Mouse (Mus musculus) mature B cell (primary cell): ENCODE measurements around the gene Golga2.

Experiments
- in situ Hi-C: fragments of 300-500 bp; cut with MboI; formaldehyde crosslinking; loops from 2 replicates; pipeline ENCODE4 v1.14.3; 2019

Gene Golga2

DNA sequence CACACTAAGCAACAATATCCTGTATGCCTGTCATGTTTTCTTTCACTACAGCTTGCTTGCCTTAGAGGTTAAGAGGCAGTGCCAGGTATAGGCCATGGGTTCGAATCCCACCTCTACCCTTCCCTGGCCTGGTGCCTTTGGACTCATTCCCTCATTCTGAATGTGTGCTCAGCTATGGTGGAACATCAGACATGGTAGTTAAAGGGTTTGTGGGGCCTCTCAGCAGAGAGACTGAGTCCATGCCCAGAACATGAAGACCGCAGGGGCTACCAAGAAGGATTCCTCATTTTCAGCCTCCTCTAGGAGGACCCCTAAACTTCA lies 56.1 kb downstream of the Golga2 start:
- in situ Hi-C loops: no loop called here

DNA sequence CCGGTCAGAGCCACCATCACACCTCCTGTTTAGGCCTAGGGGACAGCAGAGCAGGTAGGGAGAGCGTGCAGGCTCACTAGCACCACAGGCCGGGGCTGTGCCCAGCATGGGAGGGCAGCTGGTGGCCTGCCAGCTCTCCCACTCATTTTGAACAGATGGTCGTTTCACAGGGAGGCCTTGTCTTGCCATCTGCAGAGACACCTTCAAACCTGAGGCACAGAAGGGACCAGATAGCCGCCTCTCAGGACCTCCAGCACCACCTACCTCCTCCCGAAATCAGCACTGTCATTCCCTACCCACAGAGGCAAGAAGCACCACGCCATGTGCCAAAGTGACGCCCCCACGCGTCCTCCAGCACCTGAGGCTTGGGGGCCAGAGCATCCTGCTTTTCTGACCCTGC lies 56.9 kb downstream of the Golga2 start:
- in situ Hi-C loops: no loop called here

DNA sequence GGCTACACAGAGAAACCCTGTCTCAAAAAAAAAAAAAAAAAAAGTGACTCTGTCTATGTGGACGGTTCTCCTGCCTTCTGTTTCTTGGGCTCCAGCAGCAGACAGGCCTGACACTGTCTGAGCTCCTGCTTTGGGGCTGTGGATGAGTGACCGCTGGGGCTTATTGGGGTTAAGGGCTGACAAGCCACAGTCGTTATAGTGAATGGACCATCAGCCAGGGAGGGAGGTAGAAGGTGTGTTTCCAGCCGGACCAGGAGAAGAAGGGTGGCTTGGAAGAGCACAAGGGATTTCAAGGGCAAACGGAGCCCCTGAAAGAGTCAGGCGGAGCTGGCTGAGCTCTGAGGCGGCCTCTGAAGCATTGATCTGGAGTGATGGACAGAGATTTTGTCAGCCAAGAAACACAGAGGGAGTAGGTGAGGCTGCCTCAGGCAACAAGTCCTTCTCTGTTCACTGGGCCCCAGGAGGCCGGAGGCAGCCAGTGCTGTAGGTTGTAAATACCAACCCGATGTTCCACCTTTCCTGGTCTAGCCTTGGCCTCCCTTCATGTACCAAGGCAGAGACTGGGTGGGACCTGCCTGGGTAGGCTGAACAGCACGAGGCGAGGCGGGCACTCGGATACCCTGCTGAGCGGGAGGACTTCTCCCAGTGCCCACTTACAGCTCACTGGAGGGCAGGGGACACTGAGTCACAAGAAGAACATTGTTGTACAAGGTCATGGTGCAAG lies 57.6 kb downstream of the Golga2 start:
- in situ Hi-C loops: no loop called here

DNA sequence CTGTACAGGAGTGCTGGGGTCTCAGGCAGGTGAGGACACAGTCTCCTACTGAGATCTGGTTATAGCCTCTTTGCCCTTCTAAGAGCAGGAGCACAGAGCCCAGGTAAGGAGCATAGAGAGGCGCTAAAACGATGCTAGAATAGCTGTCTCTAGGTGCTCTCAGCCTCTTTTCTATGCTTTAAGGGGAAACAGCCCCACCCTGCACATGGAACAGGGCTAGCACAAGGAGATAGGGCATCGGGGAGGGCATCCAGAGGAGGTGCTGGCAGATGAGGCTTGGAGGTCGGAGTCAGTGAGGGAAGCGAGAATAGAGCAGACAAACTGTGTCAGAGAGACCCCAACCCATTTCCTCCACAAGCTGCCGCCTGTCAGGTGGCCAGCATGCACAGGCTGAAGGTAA lies 59.8 kb downstream of the Golga2 start:
- in situ Hi-C loops: no loop called here

DNA sequence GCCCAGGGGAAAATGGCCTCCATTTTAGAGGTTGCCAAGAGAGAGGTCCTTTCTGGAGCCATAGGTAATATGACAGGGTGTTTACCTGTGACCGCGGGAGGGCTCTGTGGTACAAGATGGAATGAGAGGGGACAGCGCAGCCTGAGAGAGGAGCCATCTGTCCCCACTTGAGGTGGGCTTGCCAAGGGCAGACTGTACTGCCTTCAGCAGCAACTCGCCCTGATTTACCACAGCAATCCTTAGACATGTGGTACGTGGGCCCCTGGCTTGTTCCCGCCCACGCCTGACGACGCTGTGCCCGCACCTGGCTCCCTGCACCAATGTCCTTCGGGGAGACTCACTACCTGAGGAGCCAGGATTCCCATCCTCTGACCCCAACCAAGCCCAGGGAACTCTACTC lies 61.1 kb downstream of the Golga2 start:
- in situ Hi-C loops: no loop called here

DNA sequence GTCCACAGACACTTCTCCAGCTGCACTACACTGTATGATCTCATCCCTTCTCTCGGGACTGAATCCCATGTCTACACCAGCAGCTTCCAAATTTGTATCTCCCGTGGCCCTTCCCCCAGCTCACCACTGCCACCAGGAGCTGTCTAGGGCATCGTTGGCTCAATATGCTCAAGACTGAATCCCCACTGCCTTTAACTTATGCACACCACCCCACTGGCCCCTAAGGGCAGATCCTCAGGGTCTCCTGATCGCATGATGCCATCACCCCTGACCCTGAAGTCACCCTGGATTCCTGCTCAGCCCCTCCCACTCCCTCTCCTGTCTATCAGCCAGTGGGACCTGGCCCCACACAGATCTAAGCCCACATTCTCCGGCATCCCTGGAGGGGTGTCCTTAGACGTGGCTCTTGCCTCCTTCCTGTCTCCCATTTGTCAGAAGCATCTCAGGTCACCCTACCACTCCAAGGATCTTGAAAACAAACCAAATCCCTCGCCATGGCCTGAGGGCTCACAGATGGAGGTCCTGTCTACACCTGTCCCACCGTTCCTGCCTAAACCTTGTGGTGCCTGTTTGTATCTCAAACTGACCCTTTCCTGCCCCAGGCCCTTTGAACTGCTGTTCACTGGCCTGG lies 62.6 kb downstream of the Golga2 start:
- in situ Hi-C loops: no loop called here

DNA sequence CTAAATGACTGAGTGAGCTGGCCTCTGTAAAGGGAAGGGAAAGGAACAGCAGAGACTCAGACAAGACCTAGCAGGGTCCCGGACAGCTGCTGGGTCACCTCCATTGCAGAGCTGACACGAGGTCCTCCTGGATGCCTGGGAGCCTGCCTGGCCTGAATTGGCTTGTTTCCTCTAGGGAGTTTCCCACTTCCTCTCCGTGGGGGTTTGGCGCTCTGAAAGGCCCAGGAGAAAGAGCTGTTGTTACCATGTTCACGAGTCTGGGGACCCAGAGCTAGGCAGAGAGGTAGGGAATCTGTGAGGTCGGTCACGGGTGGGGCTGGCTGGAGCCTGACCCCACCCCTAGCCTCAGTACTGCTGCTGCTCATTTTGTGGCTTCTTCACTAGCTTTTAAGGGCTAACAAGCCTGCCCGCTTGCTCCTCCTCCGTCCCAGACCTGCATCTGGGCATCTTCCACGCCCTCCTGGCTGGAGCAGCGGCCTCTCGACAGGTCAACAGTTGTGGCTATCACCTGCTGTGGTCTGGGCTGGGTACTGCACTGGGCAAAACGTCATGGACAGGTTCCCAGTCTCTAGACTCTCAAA lies 63.4 kb downstream of the Golga2 start:
- in situ Hi-C loops: no loop called here

DNA sequence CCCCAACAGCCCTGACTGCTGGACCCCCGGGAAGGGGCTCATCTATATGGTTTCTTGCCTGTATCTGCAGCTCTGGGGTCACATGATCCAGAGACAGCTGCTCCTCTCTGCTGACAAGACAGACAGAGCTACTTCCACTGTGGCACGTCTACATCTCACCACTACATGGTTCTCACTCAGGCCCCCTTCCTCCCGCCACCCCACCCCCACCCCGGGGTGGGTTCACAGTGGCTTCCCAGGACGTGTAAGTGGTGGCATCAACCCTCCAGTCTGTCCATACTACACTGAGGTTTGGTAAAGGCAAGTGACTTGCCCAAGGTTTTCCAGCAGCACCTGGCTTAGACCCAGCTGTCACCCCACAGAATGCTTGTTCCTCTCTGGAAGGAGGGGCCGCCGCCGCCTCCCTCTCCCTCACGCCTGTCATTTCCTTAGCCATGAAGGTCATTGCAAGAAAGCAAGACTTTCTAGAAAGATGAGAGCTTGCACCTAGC lies 64.3 kb downstream of the Golga2 start:
- in situ Hi-C loops: no loop called here

DNA sequence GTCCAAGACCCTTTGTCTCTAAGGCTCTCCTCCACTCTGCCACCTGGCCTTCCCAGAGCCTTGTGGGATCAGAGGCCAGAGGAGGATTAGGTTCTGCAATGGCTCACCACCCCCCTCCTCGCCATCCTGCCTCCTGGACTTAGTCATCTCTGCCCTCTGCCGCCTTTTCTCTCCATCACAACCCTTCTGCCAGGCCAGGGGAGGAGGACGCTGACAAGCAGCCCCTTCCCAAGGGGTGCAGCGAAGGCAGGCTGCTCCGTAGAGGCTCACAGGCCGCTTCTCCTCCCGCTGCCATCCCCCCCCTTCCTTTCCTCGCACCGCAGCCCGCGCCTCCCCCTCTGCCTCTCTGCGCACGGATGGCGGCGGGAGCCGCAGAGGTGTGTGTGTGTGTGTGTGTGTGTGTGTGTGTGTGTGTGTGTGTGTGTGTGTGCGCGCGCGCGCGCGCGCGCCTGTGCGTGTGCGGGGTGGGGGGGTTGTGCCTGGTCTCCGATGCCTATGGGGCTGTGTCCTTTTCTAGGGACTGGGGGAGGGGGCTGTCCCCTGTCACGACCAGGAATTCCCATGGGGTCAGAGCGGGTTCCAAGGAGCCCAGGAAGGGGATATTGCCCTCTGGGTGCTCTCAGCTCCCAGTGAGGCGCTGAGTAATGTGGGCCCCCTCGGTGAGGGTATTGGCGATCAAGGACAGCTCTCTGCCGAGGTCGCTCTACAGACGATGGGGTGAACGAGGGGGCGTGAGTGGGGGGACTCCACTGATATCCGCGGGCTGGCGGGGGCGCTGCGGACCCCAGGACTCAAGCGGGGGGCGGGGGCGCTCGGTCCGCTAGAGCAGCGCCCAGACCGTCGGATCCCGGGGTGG lies 65.2 kb downstream of the Golga2 start, which contains the start of gene Ciz1:
Gene Ciz1, plus strand, starts transcription at position 177 of the 856 bp plus-strand sequence.
- in situ Hi-C loops: no loop called here

DNA sequence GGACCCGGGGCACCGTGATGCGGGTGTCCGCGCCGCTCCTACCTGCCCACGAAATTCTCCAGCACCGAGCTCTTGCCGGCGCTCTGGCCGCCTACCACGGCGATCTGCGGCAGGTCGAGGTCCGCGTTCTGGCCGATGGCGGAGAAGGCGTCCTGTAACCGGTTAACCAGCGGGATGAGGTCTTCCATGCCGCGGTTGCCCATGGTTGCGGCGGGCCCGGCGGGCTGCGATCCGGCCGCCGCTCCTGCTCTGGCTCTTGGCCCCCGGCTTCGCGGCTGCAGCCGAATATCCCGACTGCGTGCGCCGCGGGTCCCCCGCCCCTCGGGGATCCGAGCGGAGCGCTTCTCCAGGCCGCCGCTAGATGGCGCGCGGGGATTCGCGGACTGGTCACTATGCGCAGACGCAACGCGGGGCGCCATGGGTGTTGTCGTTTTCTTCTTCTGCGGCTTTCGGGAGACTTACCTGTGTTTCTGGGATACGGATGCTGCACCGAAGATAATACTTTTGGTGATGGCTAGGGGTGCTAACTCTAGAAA lies 65.9 kb downstream of the Golga2 start, which contains the start of gene Dnm1:
Gene Dnm1, minus strand, starts transcription at position 332 of the 536 bp plus-strand sequence.
- in situ Hi-C loops: no loop called here

DNA sequence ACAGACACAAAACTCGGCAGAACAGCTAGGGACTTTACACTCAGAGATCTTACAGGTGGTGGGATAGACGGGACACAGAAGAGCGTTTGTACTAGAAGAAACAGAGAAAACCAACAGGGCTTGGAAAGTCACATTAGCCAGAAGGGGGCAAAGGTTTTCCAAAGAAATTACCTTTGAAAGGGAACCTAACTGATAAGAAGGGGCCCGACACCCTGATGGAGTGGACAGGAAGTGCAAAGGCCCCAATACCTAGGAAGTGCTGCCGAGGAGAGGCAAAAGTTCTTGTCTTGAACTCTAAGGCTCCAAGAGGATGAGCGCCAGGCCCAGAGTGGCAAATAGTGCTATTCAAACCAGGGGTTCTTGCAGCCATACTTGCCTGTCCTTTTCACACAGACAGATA lies 66.7 kb downstream of the Golga2 start:
- in situ Hi-C loops: no loop called here

DNA sequence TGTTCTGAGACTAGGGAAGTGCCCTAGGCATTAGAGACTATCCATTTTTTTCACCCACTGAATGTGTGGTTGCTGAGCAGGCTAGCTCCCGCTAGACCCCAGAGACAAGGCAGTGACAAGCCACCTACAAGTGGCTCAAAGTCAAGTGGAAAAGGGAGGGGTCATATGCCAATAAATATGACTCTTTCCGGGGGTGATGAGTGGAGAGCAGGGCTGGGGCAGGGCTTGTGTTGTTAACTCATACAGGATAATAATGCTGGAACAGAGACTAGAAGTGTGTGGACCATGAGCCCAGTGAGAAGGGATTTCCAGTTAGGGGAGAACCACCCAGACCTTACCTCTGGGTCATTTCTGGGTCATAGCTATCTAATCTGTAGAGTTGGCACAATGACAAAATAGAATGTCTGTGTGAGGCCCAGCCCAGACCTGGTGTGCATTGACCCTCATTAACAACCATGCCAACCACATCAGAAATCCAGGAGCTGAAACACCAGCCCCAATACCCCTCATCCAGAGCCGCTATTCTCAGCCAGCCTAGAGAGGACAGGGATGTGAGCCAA lies 67.2 kb downstream of the Golga2 start:
- in situ Hi-C loops: no loop called here

DNA sequence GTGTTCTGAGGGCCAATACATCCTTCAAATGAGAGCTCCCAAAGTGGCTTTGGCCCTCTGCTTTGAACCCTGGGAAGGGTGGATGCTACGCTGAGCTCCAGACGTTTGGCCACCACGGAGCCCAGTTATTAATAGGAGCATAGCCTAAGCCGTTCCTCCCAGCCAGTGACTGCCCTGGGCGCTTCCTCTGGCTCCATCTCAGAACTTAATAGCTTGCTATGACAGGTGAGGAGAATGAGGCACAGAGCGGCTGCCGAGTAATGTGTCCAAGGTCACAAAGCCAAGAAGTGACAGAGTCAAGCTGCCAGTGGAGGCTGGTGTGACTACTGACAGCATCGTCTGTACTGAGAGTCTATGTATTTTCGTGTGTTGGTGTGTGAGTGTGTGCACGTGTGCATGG lies 69.0 kb downstream of the Golga2 start:
- in situ Hi-C loops: no loop called here
